Mouse (Mus musculus) retina, postnatal 1 day (tissue): ENCODE measurements at regions not wholly inside any gene's neighbourhood (a gene's known extent, or its start where the extent isn't known, plus 50 kb on each side); places are given as distances from the start of the nearest gene placed in this dataset.

ENCODE experiments used
- DNase-seq: peaks from one replicate; pipeline ENCODE4 v3.0.0-alpha.2; 2012

GRCm38 (mm10) chr5:78993258-78993657 lies 1585.4 kb upstream of the Igfbp7 start:
- peak; percentile 44 for DNase-seq

DNA sequence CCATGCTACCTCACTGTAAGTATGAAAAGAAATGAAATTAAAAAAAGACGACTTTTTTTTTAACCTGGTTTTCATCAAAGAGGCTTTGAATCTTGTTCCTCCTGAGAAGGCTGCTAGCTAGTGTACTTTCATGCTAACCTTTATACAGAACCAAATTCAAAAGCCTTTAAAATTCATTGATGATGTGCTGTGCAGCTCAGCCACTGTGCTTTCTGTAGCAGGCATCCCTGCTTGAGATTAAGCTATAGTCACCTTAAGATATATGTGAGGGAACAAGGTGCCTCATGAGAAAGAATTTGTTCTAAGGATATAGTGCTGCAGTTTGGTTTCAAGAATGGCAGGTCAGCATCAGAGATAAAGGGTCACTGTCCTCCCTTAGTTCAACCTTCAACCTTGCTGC lies 1581.9 kb upstream of the Igfbp7 start:
- no peak for DNase-seq

GRCm38 (mm10) chr5:78976480-78977041 lies 1568.7 kb upstream of the Igfbp7 start:
- DNase-seq, result no peak

GRCm38 (mm10) chr5:78945702-78946101 lies 1537.9 kb upstream of the Igfbp7 start:
- no peak for DNase-seq

DNA sequence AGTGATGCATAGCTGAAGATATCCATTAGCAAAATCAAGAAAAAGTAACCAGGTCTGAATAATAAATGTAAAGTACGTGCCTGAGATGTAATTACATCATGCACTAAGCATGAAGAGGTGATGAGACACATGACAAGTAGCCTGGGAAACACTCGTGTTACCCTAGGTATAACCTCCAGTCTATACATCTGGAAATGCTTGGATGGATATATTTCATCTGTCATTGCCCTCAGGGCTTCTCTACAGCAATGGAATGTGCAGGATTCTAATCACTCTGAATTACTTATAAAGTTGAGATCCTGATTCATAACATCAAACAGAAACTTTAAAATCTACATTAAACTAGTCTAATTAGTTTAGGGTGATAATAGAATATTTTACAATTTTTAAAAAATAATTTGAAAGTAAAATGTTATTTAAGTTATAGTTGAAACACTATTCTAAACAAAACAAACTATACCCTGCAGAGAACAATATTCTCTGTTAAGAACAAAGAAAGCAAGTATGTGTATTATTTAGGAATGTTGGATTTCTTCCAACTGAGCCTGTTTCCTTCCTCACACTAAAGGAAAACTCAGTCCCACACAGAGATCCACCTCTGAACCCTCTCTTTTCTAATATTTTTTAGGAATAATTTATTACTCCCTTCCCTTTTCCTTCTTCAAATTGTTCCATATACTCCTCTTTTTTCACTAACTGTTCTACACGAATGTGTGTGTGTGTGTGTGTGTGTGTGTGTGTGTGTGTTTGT lies 1514.2 kb upstream of the Igfbp7 start:
- no peak for DNase-seq

DNA sequence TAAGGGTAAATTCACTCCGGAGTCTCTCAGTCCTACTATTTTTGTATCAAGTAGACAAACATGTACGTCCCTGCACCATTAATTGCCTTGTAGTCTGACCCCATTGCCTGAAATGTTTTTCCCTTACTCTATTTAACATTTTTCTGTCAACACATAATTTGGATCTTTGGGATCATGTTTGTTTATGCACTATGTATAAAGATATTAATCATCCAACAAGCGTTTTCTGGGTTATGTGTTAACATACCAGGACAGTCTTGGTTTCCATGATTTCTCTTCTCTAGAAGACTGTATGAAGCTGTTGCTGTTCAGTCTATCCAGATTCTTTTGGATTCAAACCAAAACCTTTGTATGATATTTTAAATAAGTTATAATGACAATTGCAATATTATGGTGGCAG lies 1492.3 kb upstream of the Igfbp7 start:
- no peak for DNase-seq

DNA sequence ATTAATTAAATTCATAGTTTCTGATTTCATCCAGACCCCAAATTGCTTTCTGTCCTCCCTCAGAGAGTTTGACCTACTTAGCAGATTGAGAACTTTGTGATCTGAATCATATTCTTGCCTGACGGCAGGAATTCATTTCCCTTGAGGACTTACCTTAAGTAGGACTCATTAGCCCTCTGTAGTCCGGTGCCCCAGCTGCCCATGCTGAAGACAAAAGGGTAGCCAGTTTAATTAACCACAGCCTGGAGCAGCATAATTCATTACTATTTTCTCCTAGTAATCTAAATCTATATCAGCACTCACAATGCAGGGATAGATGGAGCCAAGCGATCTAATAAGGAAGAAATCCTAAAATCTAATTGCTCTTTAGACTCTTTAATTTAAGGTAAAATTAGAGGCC lies 1470.9 kb upstream of the Igfbp7 start:
- peak; percentile 84 for DNase-seq

- peak; percentile 84 for DNase-seq
Measured at GRCm38 (mm10) chr5:78845126-78845525, 1437.3 kb upstream of the Igfbp7 start.

DNA sequence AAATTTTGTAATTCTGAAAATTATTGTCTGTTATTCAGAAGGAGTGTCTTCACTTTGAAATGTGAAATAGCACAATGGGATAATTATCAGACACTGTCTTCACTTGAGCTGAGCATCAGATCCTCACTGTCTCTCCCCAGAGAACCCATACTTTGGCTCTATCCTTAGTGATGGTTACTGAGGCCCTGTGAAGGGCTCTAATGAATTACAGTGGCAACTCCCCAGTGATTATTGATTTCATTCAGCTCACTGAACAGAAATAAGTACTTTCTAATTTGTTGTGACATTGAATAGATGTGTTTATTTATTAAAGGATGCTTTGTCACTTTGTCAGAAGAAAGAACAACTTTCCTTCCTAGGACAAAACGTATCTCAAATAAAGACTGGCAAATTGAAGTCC lies 1389.5 kb upstream of the Igfbp7 start:
- DNase-seq, result peak; percentile 85
